15 mouse cellular contexts compared by ENCODE assay signal in the genomic region with DNA sequence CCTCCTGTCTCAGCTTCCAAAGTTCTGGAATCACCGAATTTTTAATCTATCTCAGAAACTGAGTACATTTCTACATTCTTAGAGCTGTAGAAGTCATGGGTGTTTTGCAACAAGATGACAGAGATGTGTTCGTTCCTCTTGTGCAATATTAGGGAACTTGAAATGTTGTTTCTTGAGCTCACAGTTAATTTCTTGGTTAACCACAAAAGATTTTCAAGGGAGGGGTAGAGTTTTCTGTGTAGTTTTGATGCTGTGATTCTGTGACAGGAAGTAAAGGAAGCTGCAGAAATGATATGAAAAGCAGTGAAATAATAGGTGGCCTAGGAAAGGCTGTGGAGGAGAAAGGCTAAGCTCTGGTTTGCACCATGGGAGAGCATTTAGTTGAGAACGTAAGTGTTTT. TPM values are rescaled to one million over a fixed set of nuclear protein-coding genes. Genes with fewer than 3 reads are reported as not detected.
DNase-seq lines count a peak whose midpoint lies in the region; ATAC-seq and TF ChIP-seq lines count a peak whose summit lies in the region.
"Had no signal": no experiment of that assay in that cellular context is flagged by ENCODE, and none has a peak within 500 bp of the region (broad histone marks: within the 10 kb centered on the region; RNA-seq: fewer than 3 reads in every experiment).

No protein-coding gene starts in this region.

- TF ChIP-seq EP300 in lung, postnatal 0 days (IDR thresholded peaks at IDR 0.05): no peak

- intact Hi-C loops in heart, postnatal 25 days (cut with DNase I): no loop called here

- no peaks in the 10 kb centered on the region for H3K36me3 ChIP-seq in lung, postnatal 0 days (ENCODE audit: insufficient read depth, low read length)
- no peaks in the 10 kb centered on the region for H3K36me3 ChIP-seq in midbrain, postnatal 0 days (ENCODE audit: insufficient read depth, low read length)
- H3K36me3 ChIP-seq: embryonic facial prominence, embryonic 12.5 days had no signal

- no peak overlapping the region for H3K9ac ChIP-seq in lung, postnatal 0 days (replicated peaks; ENCODE audit: low read depth)
- H3K9ac ChIP-seq in midbrain, postnatal 0 days (replicated peaks; ENCODE audit: low read length, poor library complexity, severe bottlenecking): no peak overlapping the region
- H3K9ac ChIP-seq: embryonic facial prominence, embryonic 12.5 days had no signal

- no peak overlapping the region for H3K4me3 ChIP-seq in lung, postnatal 0 days (ENCODE audit: low read depth, low read length)
- H3K4me3 ChIP-seq in bone marrow macrophage, adult 2 months (ENCODE audit: insufficient read depth, low read length): peak overlapping the region; percentile 30
- no peak overlapping the region for H3K4me3 ChIP-seq in midbrain, postnatal 0 days (ENCODE audit: low read depth, low read length)
- H3K4me3 ChIP-seq: embryonic facial prominence, embryonic 12.5 days; forebrain, embryonic 10.5 days had no signal

- no peak for TF ChIP-seq POLR2A in bone marrow macrophage, adult 2 months (IDR thresholded peaks at IDR 0.05; ENCODE audit: borderline replicate concordance, low read depth, low read length)

- no peak overlapping the region for H3K27ac ChIP-seq in lung, postnatal 0 days (ENCODE audit: low read length)
- H3K27ac ChIP-seq in bone marrow macrophage, adult 2 months (ENCODE audit: insufficient read depth, low read depth, low read length): peak overlapping the region; percentile 87
- H3K27ac ChIP-seq in midbrain, postnatal 0 days (ENCODE audit: low read depth, low read length): no peak overlapping the region
- H3K27ac ChIP-seq: embryonic facial prominence, embryonic 12.5 days; forebrain, embryonic 10.5 days had no signal

- DNase-seq in lung, postnatal 0 days (ENCODE audit: low spot score): peak; percentile 75
- no peak for DNase-seq in lung, adult 18-20 months
- peak; percentile 82 for DNase-seq in CD4-positive helper T cell, adult 2 months (ENCODE audit: low read depth, low spot score)
- no peak for DNase-seq in midbrain, postnatal 0 days (ENCODE audit: low spot score)
- no peak for DNase-seq in heart, postnatal 25 days (ENCODE audit: low spot score)
- DNase-seq: adrenal gland, adult 8-10 months; cerebellum, postnatal 25 days; heart, adult 11 months; thymus, postnatal 25 days had no signal

- no peak for TF ChIP-seq CTCF in lung, postnatal 0 days (IDR thresholded peaks at IDR 0.05)
- TF ChIP-seq CTCF in bone marrow macrophage, adult 2 months (IDR thresholded peaks at IDR 0.05; ENCODE audit: low read depth, low read length): no peak
- TF ChIP-seq CTCF in midbrain, postnatal 0 days (IDR thresholded peaks at IDR 0.05): no peak

- H3K27me3 ChIP-seq in lung, postnatal 0 days (replicated peaks; ENCODE audit: insufficient read depth, low read length): no peaks in the 10 kb centered on the region
- H3K27me3 ChIP-seq in midbrain, postnatal 0 days (ENCODE audit: insufficient read depth, low read length): no peaks in the 10 kb centered on the region
- H3K27me3 ChIP-seq: CH12.LX; embryonic facial prominence, embryonic 12.5 days had no signal

- H3K4me2 ChIP-seq in lung, postnatal 0 days (replicated peaks; ENCODE audit: low read depth, low read length): no peak overlapping the region
- no peak overlapping the region for H3K4me2 ChIP-seq in midbrain, postnatal 0 days (ENCODE audit: low read depth, low read length, poor library complexity, severe bottlenecking)
- H3K4me2 ChIP-seq: embryonic facial prominence, embryonic 12.5 days had no signal

- no peaks in the 10 kb centered on the region for H3K9me3 ChIP-seq in lung, postnatal 0 days (ENCODE audit: low read length)
- no peaks in the 10 kb centered on the region for H3K9me3 ChIP-seq in midbrain, postnatal 0 days (ENCODE audit: low read length)
- H3K9me3 ChIP-seq: embryonic facial prominence, embryonic 12.5 days; forebrain, embryonic 10.5 days had no signal

- H3K4me1 ChIP-seq in lung, postnatal 0 days (ENCODE audit: insufficient read depth, low read depth, low read length): no peaks in the 10 kb centered on the region
- H3K4me1 ChIP-seq in bone marrow macrophage, adult 2 months (ENCODE audit: control insufficient read depth, insufficient read depth, low read length): peaks cover 62% of the 10 kb centered on the region
- H3K4me1 ChIP-seq in midbrain, postnatal 0 days (ENCODE audit: insufficient read depth, low read length): no peaks in the 10 kb centered on the region
- H3K4me1 ChIP-seq: embryonic facial prominence, embryonic 12.5 days; forebrain, embryonic 10.5 days had no signal

- whole genome bisulfite sequencing in lung, postnatal 0 days: 59% methylated on average over 3 of the region's 3 CpGs
- 93% methylated on average over 3 of the region's 3 CpGs for WGBS in midbrain, postnatal 0 days

- ATAC-seq in lung, postnatal 0 days: peak; percentile 19; the same call in 1 of the 2 replicates
- ATAC-seq in monocyte, adult 5-6 weeks (replicated peaks; ENCODE audit: insufficient number of reproducible peaks, low FRiP score, low TSS enrichment, poor library complexity, severe bottlenecking): peak; percentile 64
- no peak for ATAC-seq in midbrain, postnatal 0 days (ENCODE audit: low FRiP score)
- ATAC-seq: hindbrain, embryonic 16.5 days had no signal

RNA-seq across cellular contexts. Expression of gene Gm17509, which starts 21.2 kb away (rescaled TPM):
- polyA plus RNA-seq in lung, postnatal 0 days (2015; fragmentation: Nextera tagmentation; extraction: Ambion mirVana): 0.08 and 0.10 TPM in 2 replicates
- polyA plus RNA-seq in bone marrow macrophage, adult 2 months (2012; ENCODE audit: insufficient read depth, insufficient read length, missing spikeins): 0.45 TPM in 1 of 2 replicates, not detected in the other
- total RNA-seq in monocyte, adult 5-6 weeks (2017): 0.19 to 0.21 TPM in 2 of 3 replicates, not detected in the other
- total RNA-seq in midbrain, postnatal 0 days (2014; rRNA removed): 0.71 and 0.80 TPM in 2 replicates
- 0.10 and 0.16 TPM in 2 replicates for polyA plus RNA-seq in midbrain, postnatal 0 days (2015; fragmentation: Nextera tagmentation; extraction: Ambion mirVana)
- not detected for total RNA-seq in heart, postnatal 25 days (2021)
- total RNA-seq: CH12.LX had no signal

RNA-seq across cellular contexts. Expression of gene Emb, which starts 33.7 kb away (rescaled TPM):
- 67.0 and 78.3 TPM in 2 replicates for polyA plus RNA-seq in lung, postnatal 0 days (2015; fragmentation: Nextera tagmentation; extraction: Ambion mirVana)
- 271 and 273 TPM in 2 replicates for polyA plus RNA-seq in bone marrow macrophage, adult 2 months (2012; ENCODE audit: insufficient read depth, insufficient read length, missing spikeins)
- 124 to 196 TPM (median 176 TPM) in 3 replicates for total RNA-seq in monocyte, adult 5-6 weeks (2017)
- 9.2 and 13.6 TPM in 2 replicates for total RNA-seq in midbrain, postnatal 0 days (2014; rRNA removed)
- 10.3 and 12.0 TPM in 2 replicates for polyA plus RNA-seq in midbrain, postnatal 0 days (2015; fragmentation: Nextera tagmentation; extraction: Ambion mirVana)
- total RNA-seq in heart, postnatal 25 days (2021): 10 to 100 TPM in 1 of 2 experiments, 1 to 10 TPM in 1; 9.9 to 11.0 TPM

Comparison
In these comparisons a context has a peak if more than half of its experiments do, and no peak if none do; other contexts are left out.
1. DNase-seq: peak in lung, postnatal 0 days (single experiment) and CD4-positive helper T cell, adult 2 months (single experiment); none in lung, adult 18-20 months (0 of 2), midbrain, postnatal 0 days (single experiment) and heart, postnatal 25 days (single experiment).